Mouse (Mus musculus) liver, embryonic 15.5 days (tissue): ENCODE data around the gene Kdelc2. TPM values are rescaled to one million over a fixed set of nuclear protein-coding genes. Genes with fewer than 3 reads are reported as not detected.

ENCODE experiments used
- ATAC-seq: fragments of 200-750 bp; cut with Nextera tagmentation; 2 replicates; pipeline ENCODE4 v1.8.0; 2017; ENCODE audit warnings: moderate number of reproducible peaks, mild to moderate bottlenecking, moderate library complexity; ENCODE audit not compliant: insufficient read depth
- H3K27ac ChIP-seq: fragments of 300-500 bp; sonication (generic); replicated peaks from 2 replicates; pipeline ENCODE4 v1.5.1; 2015; ENCODE audit warnings: mild to moderate bottlenecking, inconsistent platforms
- H3K27me3 ChIP-seq: fragments of 300-500 bp; sonication (generic); 2 replicates; pipeline ENCODE4 v1.6.1; 2015; ENCODE audit warnings: mild to moderate bottlenecking, inconsistent platforms
- H3K36me3 ChIP-seq: fragments of 300-500 bp; sonication (generic); replicated peaks from 2 replicates; pipeline ENCODE4 v1.6.1; 2015; ENCODE audit warnings: moderate library complexity, mild to moderate bottlenecking, inconsistent platforms
- H3K4me1 ChIP-seq: fragments of 300-500 bp; sonication (generic); replicated peaks from 2 replicates; pipeline ENCODE4 v1.6.1; 2015; ENCODE audit warnings: inconsistent platforms
- H3K4me2 ChIP-seq: fragments of 300-500 bp; sonication (generic); 2 replicates; pipeline ENCODE4 v1.6.1; 2015; ENCODE audit warnings: moderate library complexity, mild to moderate bottlenecking, inconsistent platforms
- H3K4me3 ChIP-seq: fragments of 300-500 bp; sonication (generic); replicated peaks from 2 replicates; pipeline ENCODE4 v1.5.1; 2015; ENCODE audit warnings: mild to moderate bottlenecking, inconsistent platforms
- H3K9ac ChIP-seq: fragments of 300-500 bp; sonication (generic); 2 replicates; pipeline ENCODE4 v1.6.1; 2015; ENCODE audit warnings: moderate library complexity, mild to moderate bottlenecking, inconsistent platforms
- H3K9me3 ChIP-seq: fragments of 300-500 bp; sonication (generic); replicated peaks from 2 replicates; pipeline ENCODE4 v1.6.1; 2016; ENCODE audit warnings: inconsistent platforms
- WGBS: fragments of 180-500 bp; shearing (Covaris S2); methylation state at CpG from one replicate; pipeline ENCODE4 v1.1.7; 2015; ENCODE audit warnings: mixed read lengths; ENCODE audit not compliant: insufficient replicate concordance; 5-methylcytosine and 5-hydroxymethylcytosine counted together
- polyA plus RNA-seq: library from polyadenylated mRNA; unstranded; fragments of >200 nt; fragmentation: Nextera tagmentation; extraction: Ambion mirVana; gene quantifications from 2 replicates; pipeline ENCODE4 v1.2.1, GENCODE M21; 2015

Gene Kdelc2
- 4.1 and 5.1 TPM in 2 replicates for polyA plus RNA-seq

GRCm38 (mm10) chr9:53383951-53384866 lies at the start of gene Kdelc2:
Gene Kdelc2, plus strand, starts transcription at chr9:53384025.
- Histone ChIP-seq H3K9me3 (no peaks in the 10 kb centered on the region), H3K4me1 (peaks cover 5% of the 10 kb centered on the region), H3K27me3 (peaks cover 30% of the 10 kb centered on the region), H3K4me2 (peak within 1 kb of the TSS; percentile 70), H3K36me3 (0 out of 2 replicates have a peak, but pooled peaks cover 2% of the 10 kb centered on the region), H3K9ac (peak within 1 kb of the TSS; percentile 54), H3K27ac (peak within 1 kb of the TSS; percentile 79), H3K4me3 (peak within 1 kb of the TSS; percentile 62)
- ATAC-seq: peak; percentile 76
- WGBS: under 1% methylated on average over 75 of the region's 75 CpGs

DNA sequence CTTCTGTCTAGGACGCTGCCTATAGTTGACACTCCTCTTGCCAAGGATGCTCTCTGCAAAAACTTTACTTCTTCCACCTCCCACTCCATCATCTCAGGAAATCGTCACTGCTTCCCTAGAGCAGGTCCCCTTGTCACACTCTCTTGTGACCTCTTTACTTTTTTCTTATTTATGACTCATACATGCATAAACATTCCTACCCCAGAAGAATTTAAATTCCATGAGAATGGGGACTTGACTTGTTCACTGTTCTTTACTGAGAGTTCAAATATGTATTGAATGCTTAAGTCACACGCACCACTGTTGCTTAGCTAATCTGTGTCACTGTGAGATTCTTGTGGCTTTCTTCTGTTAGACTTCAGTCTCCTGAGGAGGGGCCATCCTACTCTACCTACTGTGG lies 48.7 kb upstream of the Kdelc2 start:
- Histone ChIP-seq H3K36me3 (no peaks in the 10 kb centered on the region), H3K4me2 (no peak overlapping the region), H3K27me3 (peaks cover 1% of the 10 kb centered on the region; the same call in 1 of the 2 replicates), H3K4me1 (no peaks in the 10 kb centered on the region), H3K4me3 (no peak overlapping the region), H3K9ac (no peak overlapping the region), H3K27ac (no peak overlapping the region), H3K9me3 (no peaks in the 10 kb centered on the region)
- no peak for ATAC-seq
- WGBS: 47% methylated on average over 3 of the region's 3 CpGs

- Histone ChIP-seq H3K27ac (no peak overlapping the region), H3K4me2 (no peak overlapping the region), H3K4me1 (0 out of 2 replicates have a peak, but pooled peaks cover 3% of the 10 kb centered on the region), H3K27me3 (peaks cover 15% of the 10 kb centered on the region; the same call in 1 of the 2 replicates), H3K9me3 (no peaks in the 10 kb centered on the region), H3K9ac (no peak overlapping the region), H3K36me3 (no peaks in the 10 kb centered on the region), H3K4me3 (no peak overlapping the region)
- ATAC-seq: no peak
- WGBS: 63% methylated on average over 7 of the region's 7 CpGs
These were observed 44.2 kb upstream of the Kdelc2 start for GRCm38 (mm10) chr9:53339603-53340002.

DNA sequence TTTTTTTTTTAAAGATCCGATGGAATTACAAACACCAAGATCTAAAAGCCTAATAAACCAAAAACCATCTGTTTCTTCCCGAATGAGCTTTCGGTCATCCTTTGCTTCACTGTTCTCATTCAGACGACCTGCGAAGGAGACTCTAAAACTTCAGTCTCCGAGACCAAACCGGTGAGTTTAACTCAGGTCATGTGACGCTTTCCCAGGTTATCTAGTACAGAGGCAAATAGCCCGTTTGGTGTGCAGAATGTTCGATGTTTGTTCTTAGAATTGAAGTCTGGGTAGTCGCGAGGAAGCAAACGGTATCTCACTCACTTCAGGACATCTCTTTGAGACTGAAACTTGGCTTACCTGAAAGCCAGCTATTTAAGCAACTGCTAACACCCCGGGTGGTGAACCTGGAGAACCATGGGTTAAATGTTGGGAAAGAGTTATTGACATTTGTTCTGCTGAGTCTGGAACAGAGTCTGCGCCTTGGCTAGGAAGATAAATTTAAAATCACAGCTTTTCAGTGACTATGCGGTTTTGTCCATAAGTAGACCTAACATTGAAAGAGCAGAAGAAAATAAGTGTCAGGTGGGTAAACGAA lies 43.4 kb upstream of the Kdelc2 start:
- H3K9ac ChIP-seq: no peak overlapping the region
- no peak overlapping the region for H3K27ac ChIP-seq
- 32% methylated on average over 17 of the region's 17 CpGs for WGBS
- H3K4me3 ChIP-seq: peak overlapping the region; percentile 43
- H3K27me3 ChIP-seq: peaks cover 15% of the 10 kb centered on the region; the same call in 1 of the 2 replicates
- no peaks in the 10 kb centered on the region for H3K9me3 ChIP-seq
- H3K36me3 ChIP-seq: no peaks in the 10 kb centered on the region
- peak overlapping the region; percentile 41 for H3K4me2 ChIP-seq
- ATAC-seq: no peak
- 0 out of 2 replicates have a peak, but pooled peaks cover 3% of the 10 kb centered on the region for H3K4me1 ChIP-seq

DNA sequence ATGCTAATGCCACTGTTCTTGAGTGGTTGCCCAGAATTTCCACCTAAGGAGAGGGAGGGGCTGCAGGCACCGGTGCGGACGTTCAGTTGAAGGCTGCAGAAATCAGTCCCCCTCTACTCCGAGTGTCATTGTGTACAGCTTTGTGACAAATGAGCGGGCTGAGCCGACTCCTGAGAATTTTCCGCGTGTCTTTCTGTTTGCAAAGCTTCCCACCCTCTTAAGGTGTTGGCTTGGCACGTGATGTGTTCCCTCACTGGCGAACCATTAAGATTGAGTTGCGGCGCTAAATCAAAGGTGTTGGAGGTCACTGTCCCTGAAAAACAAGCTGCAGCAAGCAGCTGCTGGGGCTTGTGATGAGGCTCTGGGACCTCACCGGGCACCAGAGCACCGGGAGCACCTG lies 42.9 kb upstream of the Kdelc2 start:
- ATAC-seq: no peak

DNA sequence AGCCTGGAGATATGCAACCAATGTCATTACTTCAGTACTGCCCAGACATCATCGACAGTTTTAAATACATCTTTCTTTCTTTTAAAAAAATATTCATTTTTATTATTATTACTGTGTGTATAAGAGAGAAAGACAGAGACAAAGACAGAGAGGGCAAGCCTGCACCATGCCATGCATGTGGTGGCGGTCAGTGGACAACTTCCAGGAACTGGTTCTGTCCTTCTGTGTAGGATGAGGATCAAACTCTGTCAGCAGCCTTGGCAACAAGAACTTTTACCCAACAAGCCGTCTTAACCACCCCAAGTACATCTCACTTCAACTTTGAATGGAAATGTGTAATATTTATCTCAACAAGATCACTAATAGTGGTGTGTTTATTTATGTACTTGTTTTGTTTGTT lies 41.8 kb upstream of the Kdelc2 start:
- H3K9ac ChIP-seq: no peak overlapping the region

More for the DNA sequence above, 42.9 kb upstream of the Kdelc2 start:
- Histone ChIP-seq H3K4me1 (0 out of 2 replicates have a peak, but pooled peaks cover 3% of the 10 kb centered on the region), H3K9me3 (no peaks in the 10 kb centered on the region), H3K9ac (no peak overlapping the region), H3K27ac (no peak overlapping the region), H3K36me3 (no peaks in the 10 kb centered on the region), H3K4me3 (peak overlapping the region; percentile 43), H3K4me2 (peak overlapping the region; percentile 41), H3K27me3 (peaks cover 15% of the 10 kb centered on the region; the same call in 1 of the 2 replicates)
- 8% methylated on average over 14 of the region's 14 CpGs for WGBS

DNA sequence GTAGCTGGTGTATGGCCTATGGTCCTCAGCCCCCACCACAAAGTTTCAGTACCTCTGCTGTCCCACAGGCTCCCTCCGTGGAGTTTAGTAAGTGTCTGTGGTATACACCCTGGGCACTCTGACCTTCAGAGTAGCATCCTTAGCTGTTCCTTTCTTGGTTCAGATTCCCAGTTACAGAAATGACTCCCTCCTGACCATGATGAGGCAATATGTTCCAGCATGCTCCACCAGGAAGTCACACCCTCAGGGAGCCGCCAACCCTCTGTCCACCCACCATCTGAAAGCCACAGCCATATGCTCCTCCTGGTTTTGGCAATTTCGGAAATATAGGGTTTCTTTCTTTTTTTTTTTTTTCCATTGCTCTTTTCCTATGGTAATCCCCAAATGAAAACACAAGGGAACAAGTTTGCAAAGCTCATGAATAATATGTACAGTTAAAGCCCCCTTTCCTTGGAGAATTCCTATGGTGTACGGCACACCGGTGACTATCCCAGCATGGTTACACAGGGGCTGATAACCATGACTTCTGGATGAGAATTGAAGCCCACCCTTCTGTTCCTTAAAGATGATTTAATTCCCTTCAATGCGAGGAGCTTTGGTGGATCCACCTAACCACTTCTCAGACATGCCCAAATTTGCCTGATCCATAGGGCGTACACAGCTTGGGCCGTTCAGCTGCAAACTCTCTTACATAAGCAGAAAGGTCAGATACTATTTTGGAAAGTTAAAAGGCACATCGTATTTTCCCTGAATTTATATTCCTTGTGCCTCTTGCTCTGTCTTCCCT lies 39.0 kb upstream of the Kdelc2 start:
- Histone ChIP-seq H3K36me3 (no peaks in the 10 kb centered on the region), H3K4me3 (no peak overlapping the region), H3K4me1 (0 out of 2 replicates have a peak, but pooled peaks cover 3% of the 10 kb centered on the region), H3K9me3 (no peaks in the 10 kb centered on the region), H3K27me3 (peaks cover 15% of the 10 kb centered on the region; the same call in 1 of the 2 replicates), H3K27ac (no peak overlapping the region), H3K4me2 (no peak overlapping the region), H3K9ac (no peak overlapping the region)
- WGBS: 65% methylated on average over 9 of the region's 9 CpGs
- no peak for ATAC-seq

More for the DNA sequence above, 41.8 kb upstream of the Kdelc2 start:
- WGBS: 51% methylated on average over 3 of the region's 3 CpGs
- Histone ChIP-seq H3K27ac (no peak overlapping the region), H3K4me1 (0 out of 2 replicates have a peak, but pooled peaks cover 3% of the 10 kb centered on the region), H3K4me2 (peak overlapping the region; percentile 41; the same call in 1 of the 2 replicates), H3K4me3 (peak overlapping the region; percentile 43; the same call in 1 of the 2 replicates), H3K36me3 (no peaks in the 10 kb centered on the region), H3K9me3 (no peaks in the 10 kb centered on the region), H3K27me3 (peaks cover 15% of the 10 kb centered on the region; the same call in 1 of the 2 replicates)
- no peak for ATAC-seq

DNA sequence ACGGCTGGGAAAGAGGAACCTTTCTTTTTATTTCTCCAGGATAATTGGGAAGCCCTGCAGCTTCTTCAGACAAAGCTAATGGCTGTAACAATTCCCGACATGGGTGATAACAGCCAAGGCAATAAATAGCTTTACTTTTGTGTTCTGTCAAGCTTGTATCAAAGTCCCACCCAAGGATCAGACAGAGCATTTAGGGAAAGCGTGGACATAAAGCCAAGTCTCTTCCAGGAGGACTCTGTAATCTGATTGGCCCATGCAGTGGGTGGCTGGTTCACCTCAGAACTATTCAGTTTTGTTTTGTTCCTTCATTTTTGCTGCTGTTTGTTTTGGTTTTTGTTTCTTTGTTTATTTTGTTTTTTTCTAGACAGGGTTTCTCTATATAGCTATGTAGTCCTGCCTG lies 38.1 kb upstream of the Kdelc2 start:
- ATAC-seq: no peak
- Histone ChIP-seq H3K9me3 (no peaks in the 10 kb centered on the region), H3K27ac (no peak overlapping the region), H3K4me3 (no peak overlapping the region), H3K4me2 (no peak overlapping the region), H3K27me3 (peaks cover 8% of the 10 kb centered on the region; the same call in 1 of the 2 replicates), H3K4me1 (0 out of 2 replicates have a peak, but pooled peaks cover 3% of the 10 kb centered on the region), H3K36me3 (no peaks in the 10 kb centered on the region), H3K9ac (no peak overlapping the region)
- 45% methylated on average over 3 of the region's 3 CpGs for WGBS

DNA sequence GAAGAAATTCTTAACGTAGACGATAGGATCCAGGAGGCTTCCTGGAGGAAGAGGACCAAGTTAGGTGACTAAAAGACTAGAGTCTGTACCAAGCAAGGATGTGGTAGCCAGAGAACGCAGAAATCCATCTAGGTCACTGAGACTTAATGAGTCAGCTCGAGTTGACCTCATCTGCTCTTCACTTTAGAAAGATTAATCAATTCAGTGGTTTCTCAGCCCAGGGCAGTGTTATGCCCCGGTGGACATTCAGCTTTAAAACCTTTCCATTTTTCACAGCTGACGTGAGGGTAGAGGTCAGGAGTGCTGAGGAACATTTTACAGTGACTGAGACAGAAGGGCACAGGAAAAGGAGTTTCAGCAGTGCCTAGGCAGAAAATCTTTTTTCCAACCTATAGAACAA lies 37.4 kb upstream of the Kdelc2 start:
- Histone ChIP-seq H3K4me3 (no peak overlapping the region), H3K36me3 (no peaks in the 10 kb centered on the region), H3K9ac (no peak overlapping the region), H3K27ac (no peak overlapping the region), H3K27me3 (0 out of 2 replicates have a peak, but pooled peaks cover 1% of the 10 kb centered on the region), H3K4me1 (0 out of 2 replicates have a peak, but pooled peaks cover 3% of the 10 kb centered on the region), H3K4me2 (no peak overlapping the region), H3K9me3 (no peaks in the 10 kb centered on the region)
- no peak for ATAC-seq
- WGBS: 57% methylated on average over 6 of the region's 6 CpGs

GRCm38 (mm10) chr9:53349211-53349610 lies 34.6 kb upstream of the Kdelc2 start:
- H3K9ac ChIP-seq: no peak overlapping the region
- 50% methylated on average over 1 of the region's 1 CpGs for WGBS
- H3K9me3 ChIP-seq: no peaks in the 10 kb centered on the region
- H3K4me3 ChIP-seq: no peak overlapping the region
- no peak overlapping the region for H3K4me2 ChIP-seq
- no peak for ATAC-seq
- no peaks in the 10 kb centered on the region; the same call in 1 of the 2 replicates for H3K4me1 ChIP-seq
- H3K27me3 ChIP-seq: no peaks in the 10 kb centered on the region
- H3K36me3 ChIP-seq: no peaks in the 10 kb centered on the region
- H3K27ac ChIP-seq: no peak overlapping the region
